Mouse (Mus musculus): Measurements from ENCODE around the gene Ppp1r9a.

GRCm38 (mm10) chr6:5099282-5099681 is 196.6 kb downstream of the Ppp1r9a start:
- TF ChIP-seq CTCF (IDR thresholded peaks at IDR 0.05; ENCODE audit: borderline replicate concordance, extremely low read depth, insufficient read depth, insufficient read length) (no peak), POLR2A (IDR thresholded peaks at IDR 0.05; ENCODE audit: borderline replicate concordance, extremely low read depth, insufficient read depth, insufficient read length, poor library complexity, severe bottlenecking) (no peak)
